Mouse (Mus musculus) mouse trophoblast stem cell (cell line): ENCODE results near the gene Cyb561.

Experiments
- in situ Hi-C, 2 experiments: fragments of 300-500 bp; cut with MseI, MboI; formaldehyde crosslinking; loops; 2 replicates in 1 of 2; 3 replicates in 1 of 2; pipeline ENCODE4 v1.15.1; 2025

Gene Cyb561

GRCm38 (mm10) chr11:105952911-105953386, at the start of gene Cyb561:
TSS of gene Cyb561 (minus strand) at chr11:105953336.
- in situ Hi-C loops: no loop called here

- in situ Hi-C loops: no loop called here
These were observed 48.6 kb upstream of the Cyb561 start for GRCm38 (mm10) chr11:106001718-106002117.

GRCm38 (mm10) chr11:106000062-106000461, 46.9 kb upstream of the Cyb561 start:
- in situ Hi-C loops: no loop called here

- in situ Hi-C loops: no loop called here
These were observed 41.2 kb upstream of the Cyb561 start, which contains the start of gene Ace3 for GRCm38 (mm10) chr11:105994375-105994774. TSS of gene Ace3 (plus strand) at chr11:105994675.

GRCm38 (mm10) chr11:105990231-105990630, 37.1 kb upstream of the Cyb561 start:
- in situ Hi-C loops: no loop called here

- in situ Hi-C loops: no loop called here
These were observed 36.3 kb upstream of the Cyb561 start for GRCm38 (mm10) chr11:105989446-105989845.

- in situ Hi-C loops: no loop called here
These were observed 34.3 kb upstream of the Cyb561 start for GRCm38 (mm10) chr11:105987446-105987845.

GRCm38 (mm10) chr11:105984452-105984851, 31.3 kb upstream of the Cyb561 start:
- in situ Hi-C loops: no loop called here

GRCm38 (mm10) chr11:105978634-105979033, 25.5 kb upstream of the Cyb561 start:
- in situ Hi-C loops: no loop called here

GRCm38 (mm10) chr11:105978232-105978631, 25.1 kb upstream of the Cyb561 start:
- in situ Hi-C loops: no loop called here

- in situ Hi-C loops: no loop called here
These were observed 22.5 kb upstream of the Cyb561 start for GRCm38 (mm10) chr11:105975636-105976035.

- in situ Hi-C loops: no loop called here
These were observed 21.9 kb upstream of the Cyb561 start for GRCm38 (mm10) chr11:105975050-105975449.

GRCm38 (mm10) chr11:105974593-105974992, 21.5 kb upstream of the Cyb561 start:
- in situ Hi-C loops: no loop called here

GRCm38 (mm10) chr11:105969516-105969915, 16.4 kb upstream of the Cyb561 start:
- in situ Hi-C loops: no loop called here

- in situ Hi-C loops: no loop called here
These were observed 15.8 kb upstream of the Cyb561 start for GRCm38 (mm10) chr11:105968948-105969347.

- in situ Hi-C loops: no loop called here
These were observed 14.8 kb upstream of the Cyb561 start, which contains the start of gene Ace for GRCm38 (mm10) chr11:105967741-105968574. TSS of gene Ace (plus strand) at chr11:105967945.

GRCm38 (mm10) chr11:105966288-105966687, 13.2 kb upstream of the Cyb561 start:
- in situ Hi-C loops: no loop called here

GRCm38 (mm10) chr11:105964691-105965090, 11.6 kb upstream of the Cyb561 start:
- in situ Hi-C loops: no loop called here

- in situ Hi-C loops: no loop called here
These were observed 6.2 kb upstream of the Cyb561 start for GRCm38 (mm10) chr11:105959355-105959754.

GRCm38 (mm10) chr11:105958566-105958965, 5.4 kb upstream of the Cyb561 start:
- in situ Hi-C loops: no loop called here

GRCm38 (mm10) chr11:105957501-105957900, 4.4 kb upstream of the Cyb561 start:
- in situ Hi-C loops: no loop called here

GRCm38 (mm10) chr11:105955815-105956430, 2.8 kb upstream of the Cyb561 start:
- in situ Hi-C loops: no loop called here

- in situ Hi-C loops: no loop called here
These were observed 266 bp upstream of the Cyb561 start for GRCm38 (mm10) chr11:105953402-105953801.
